Mouse (Mus musculus) heart, postnatal 0 days (tissue): ENCODE data around the gene Sec23b. TPM values are rescaled to one million over a fixed set of nuclear protein-coding genes. Genes with fewer than 3 reads are reported as not detected.

Source experiments
- ATAC-seq: fragments of 200-750 bp; cut with Nextera tagmentation; 2 replicates; pipeline ENCODE4 v1.8.0; 2017; ENCODE audit warnings: low read depth, moderate number of reproducible peaks, moderate library complexity; ENCODE audit not compliant: insufficient read depth
- DNase-seq: peaks from one replicate; pipeline ENCODE4 v3.0.0-alpha.2; 2016; ENCODE audit warnings: low spot score
- H3K27ac ChIP-seq: fragments of 300-500 bp; sonication (generic); 2 replicates; pipeline ENCODE4 v1.5.1; 2014; ENCODE audit warnings: low read depth, mild to moderate bottlenecking
- H3K27me3 ChIP-seq: fragments of 300-500 bp; sonication (generic); 2 replicates; pipeline ENCODE4 v1.6.1; 2014; ENCODE audit warnings: low read length, mixed read lengths; ENCODE audit not compliant: control insufficient read depth, insufficient read depth
- H3K36me3 ChIP-seq: fragments of 300-500 bp; sonication (generic); replicated peaks from 2 replicates; pipeline ENCODE4 v1.6.1; 2014; ENCODE audit warnings: low read length, mixed read lengths; ENCODE audit not compliant: control insufficient read depth, insufficient read depth
- H3K4me1 ChIP-seq: fragments of 300-500 bp; sonication (generic); 2 replicates; pipeline ENCODE4 v1.6.1; 2014; ENCODE audit warnings: antibody characterized with exemption; ENCODE audit not compliant: control insufficient read depth, insufficient read depth
- H3K4me2 ChIP-seq: fragments of 300-500 bp; sonication (generic); 2 replicates; pipeline ENCODE4 v1.6.1; 2014; ENCODE audit warnings: low read depth, mild to moderate bottlenecking, low read length, moderate library complexity
- H3K4me3 ChIP-seq: fragments of 300-500 bp; sonication (generic); 2 replicates; pipeline ENCODE4 v1.5.1; 2014; ENCODE audit warnings: low read depth, low read length
- H3K9ac ChIP-seq: fragments of 300-500 bp; sonication (generic); replicated peaks from 2 replicates; pipeline ENCODE4 v1.6.1; 2014; ENCODE audit warnings: low read depth, low read length, mixed read lengths
- H3K9me3 ChIP-seq: fragments of 300-500 bp; sonication (generic); replicated peaks from 2 replicates; pipeline ENCODE4 v1.6.1; 2016; ENCODE audit warnings: low read length; ENCODE audit not compliant: control insufficient read depth
- CTCF ChIP-seq: IDR thresholded peaks from 2 replicates; pipeline ENCODE4 v1.5.1; 2016; ENCODE audit warnings: antibody characterized with exemption, control low read depth, low read depth
- EP300 ChIP-seq: IDR thresholded peaks from 2 replicates; pipeline ENCODE4 v1.6.1; 2016; ENCODE audit warnings: antibody characterized with exemption, low read depth
- WGBS: fragments of 180-500 bp; shearing (Covaris S2); extraction: QIAGEN DNeasy Blood & Tissue Kit; methylation state at CpG from one replicate; pipeline ENCODE4 v1.1.7; 2014; 5-methylcytosine and 5-hydroxymethylcytosine counted together
- polyA plus RNA-seq: library from polyadenylated mRNA; unstranded; fragments of >200 nt; fragmentation: Nextera tagmentation; extraction: Ambion mirVana; gene quantifications from 2 replicates; pipeline ENCODE4 v1.2.1, GENCODE M21; 2015
- total RNA-seq: library from RNA; depleted of rRNA; stranded (reverse); fragments of >200 nt; gene quantifications from 2 replicates; pipeline ENCODE4 v1.2.3, GENCODE M21; 2014; ENCODE audit warnings: low replicate concordance

The Sec23b gene
- total and polyA plus RNA-seq, 2 experiments from 2014 or later: 28.2 to 52.8 TPM

GRCm38 (mm10) chr2:144601576-144601975, 45.5 kb downstream of the Sec23b start:
- H3K9ac ChIP-seq: no peak overlapping the region
- H3K4me3 ChIP-seq: no peak overlapping the region
- TF ChIP-seq CTCF (no peak), EP300 (no peak)
- no peak overlapping the region for H3K4me2 ChIP-seq
- no peaks in the 10 kb centered on the region for H3K27me3 ChIP-seq
- no peaks in the 10 kb centered on the region for H3K4me1 ChIP-seq
- H3K27ac ChIP-seq: no peak overlapping the region
- DNase-seq (no peak), ATAC-seq (no peak)
- WGBS: 95% methylated on average over 1 of the region's 1 CpGs
- H3K36me3 ChIP-seq: no peaks in the 10 kb centered on the region
- H3K9me3 ChIP-seq: no peaks in the 10 kb centered on the region

- Histone ChIP-seq H3K4me3 (no peak overlapping the region), H3K4me1 (no peaks in the 10 kb centered on the region), H3K36me3 (no peaks in the 10 kb centered on the region), H3K9me3 (0 out of 2 replicates have a peak, but pooled peaks cover 4% of the 10 kb centered on the region), H3K27ac (no peak overlapping the region), H3K9ac (no peak overlapping the region), H3K27me3 (no peaks in the 10 kb centered on the region), H3K4me2 (no peak overlapping the region)
- 89% methylated on average over 6 of the region's 6 CpGs for WGBS
- TF ChIP-seq CTCF: no peak
- no peak for TF ChIP-seq EP300
- no peak for ATAC-seq
- no peak for DNase-seq
Measured at GRCm38 (mm10) chr2:144613956-144614355, 57.9 kb downstream of the Sec23b start.

GRCm38 (mm10) chr2:144617074-144617874, 61.2 kb downstream of the Sec23b start:
- H3K4me3 ChIP-seq: no peak overlapping the region
- H3K4me1 ChIP-seq: no peaks in the 10 kb centered on the region
- no peak for DNase-seq
- 60% methylated on average over 16 of the region's 16 CpGs for WGBS
- no peak overlapping the region for H3K9ac ChIP-seq
- TF ChIP-seq EP300 (no peak), CTCF (no peak)
- H3K36me3 ChIP-seq: no peaks in the 10 kb centered on the region
- no peak overlapping the region for H3K4me2 ChIP-seq
- ATAC-seq: no peak
- H3K27ac ChIP-seq: no peak overlapping the region
- H3K27me3 ChIP-seq: no peaks in the 10 kb centered on the region
- no peaks in the 10 kb centered on the region for H3K9me3 ChIP-seq

- Histone ChIP-seq H3K9ac (no peak overlapping the region), H3K27ac (no peak overlapping the region), H3K4me2 (no peak overlapping the region), H3K36me3 (no peaks in the 10 kb centered on the region), H3K9me3 (no peaks in the 10 kb centered on the region), H3K4me1 (no peaks in the 10 kb centered on the region), H3K4me3 (no peak overlapping the region), H3K27me3 (no peaks in the 10 kb centered on the region)
- no peak for TF ChIP-seq CTCF
- no peak for TF ChIP-seq EP300
- no peak for ATAC-seq
- 87% methylated on average over 6 of the region's 6 CpGs for WGBS
- no peak for DNase-seq
Measured at GRCm38 (mm10) chr2:144621491-144621890, 65.5 kb downstream of the Sec23b start.

GRCm38 (mm10) chr2:144633551-144633950, 77.5 kb downstream of the Sec23b start:
- ATAC-seq: no peak

GRCm38 (mm10) chr2:144634231-144634630, 78.2 kb downstream of the Sec23b start:
- H3K4me3 ChIP-seq: no peak overlapping the region
- no peaks in the 10 kb centered on the region for H3K36me3 ChIP-seq
- H3K9me3 ChIP-seq: no peaks in the 10 kb centered on the region
- H3K4me2 ChIP-seq: no peak overlapping the region
- H3K4me1 ChIP-seq: no peaks in the 10 kb centered on the region
- ATAC-seq (no peak), DNase-seq (no peak)
- H3K27ac ChIP-seq: no peak overlapping the region
- TF ChIP-seq CTCF (no peak), EP300 (no peak)
- no peak overlapping the region for H3K9ac ChIP-seq
- 60% methylated on average over 5 of the region's 5 CpGs for WGBS
- no peaks in the 10 kb centered on the region for H3K27me3 ChIP-seq

More at GRCm38 (mm10) chr2:144633551-144633950, 77.5 kb downstream of the Sec23b start:
- H3K27ac ChIP-seq: no peak overlapping the region
- TF ChIP-seq CTCF (no peak), EP300 (no peak)
- no peak overlapping the region for H3K9ac ChIP-seq
- no peak overlapping the region for H3K4me3 ChIP-seq
- H3K4me1 ChIP-seq: no peaks in the 10 kb centered on the region
- H3K27me3 ChIP-seq: no peaks in the 10 kb centered on the region
- no peak overlapping the region for H3K4me2 ChIP-seq
- no peaks in the 10 kb centered on the region for H3K36me3 ChIP-seq
- no peaks in the 10 kb centered on the region for H3K9me3 ChIP-seq
- no peak for DNase-seq
- 68% methylated on average over 2 of the region's 2 CpGs for WGBS
